Mouse (Mus musculus): Measurements from ENCODE around the gene Olfr1032. TPM values are rescaled to one million over a fixed set of nuclear protein-coding genes. Genes with fewer than 3 reads are reported as not detected.
"Not testable (repeated sequence)": the region's sequence is repeated elsewhere in the genome, so short reads cannot be mapped to it uniquely, and the experiment has no call there.

Gene Olfr1032
- not detected for total RNA-seq (2021)
- long read RNA-seq, experiment 1 = 0 reads
- long read RNA-seq, experiment 2 = 0 reads

GRCm38 (mm10) chr2:86005240-86005639 is at the start of gene Olfr1032:
Gene Olfr1032 (plus strand): TSS chr2:86005540.
- DNase-seq (ENCODE audit: low spot score in 2 of 2) = no peak

- no peak for DNase-seq (ENCODE audit: low spot score in 2 of 2)
These were observed 31.7 kb upstream of the Olfr1032 start, which contains the start of gene Olfr1029 for GRCm38 (mm10) chr2:85973595-85973994. Gene Olfr1029 (plus strand): TSS chr2:85973895.

GRCm38 (mm10) chr2:85978976-85979375 is 26.4 kb upstream of the Olfr1032 start, which contains the start of gene Olfr1030:
Gene Olfr1030 (plus strand): TSS chr2:85979276.
- no peak for DNase-seq (ENCODE audit: low spot score in 2 of 2)

- no peak for DNase-seq (ENCODE audit: low spot score in 2 of 2)
These were observed 15.3 kb upstream of the Olfr1032 start, which contains the start of gene Olfr1031 for GRCm38 (mm10) chr2:85990004-85990403. Gene Olfr1031 (plus strand): TSS chr2:85990304.

- not testable (repeated sequence) for DNase-seq (ENCODE audit: low spot score in 2 of 2)
These were observed 15.1 kb downstream of the Olfr1032 start, which contains the start of gene Olfr1033 for GRCm38 (mm10) chr2:86020406-86020805. Gene Olfr1033 (plus strand): TSS chr2:86020633.

- DNase-seq (ENCODE audit: low spot score in 2 of 2) = not testable (repeated sequence)
These were observed 16.2 kb downstream of the Olfr1032 start for GRCm38 (mm10) chr2:86021518-86021917.

- DNase-seq (ENCODE audit: low spot score in 2 of 2) = no peak
These were observed 40.2 kb downstream of the Olfr1032 start, which contains the start of gene Olfr1034 for GRCm38 (mm10) chr2:86045561-86045960. Gene Olfr1034 (plus strand): TSS chr2:86045861.

- not testable (repeated sequence) for DNase-seq (ENCODE audit: low spot score in 2 of 2)
These were observed 45.4 kb downstream of the Olfr1032 start for GRCm38 (mm10) chr2:86050777-86051176.

Other genes starting within 250 kb of the Olfr1032 start
- gene Olfr1012, start 242.8 kb upstream of the Olfr1032 start, total RNA-seq (2021) = not detected
- gene Olfr1013, start 238.4 kb upstream of the Olfr1032 start, total RNA-seq (2021) = not detected
- gene Olfr1014, start 232.8 kb upstream of the Olfr1032 start, total RNA-seq (2021) = not detected
- not detected for gene Olfr1015, start 223.5 kb upstream of the Olfr1032 start, total RNA-seq (2021)
- gene Olfr1016, start 203.0 kb upstream of the Olfr1032 start, total RNA-seq (2021) = not detected
- gene Olfr1018, start 187.1 kb upstream of the Olfr1032 start, total RNA-seq (2021) = not detected
- not detected for gene Olfr1019, start 160.1 kb upstream of the Olfr1032 start, total RNA-seq (2021)
- not detected for gene Olfr1020, start 158.5 kb upstream of the Olfr1032 start, total RNA-seq (2021)
- not detected for gene Olfr1022, start 136.9 kb upstream of the Olfr1032 start, total RNA-seq (2021)
- gene Olfr1023, start 119.9 kb upstream of the Olfr1032 start, total RNA-seq (2021) = not detected
- gene Olfr1024, start 100.5 kb upstream of the Olfr1032 start, total RNA-seq (2021) = not detected
- gene Olfr1025-ps1, start 90.3 kb upstream of the Olfr1032 start, total RNA-seq (2021) = not detected
- gene Olfr1026, start 84.0 kb upstream of the Olfr1032 start, total RNA-seq (2021) = not detected
- gene Olfr1028, start 55.1 kb upstream of the Olfr1032 start, total RNA-seq (2021) = not detected
- gene Olfr1029, start 31.6 kb upstream of the Olfr1032 start, total RNA-seq (2021) = not detected
- gene Olfr1030, start 26.3 kb upstream of the Olfr1032 start, total RNA-seq (2021) = not detected
- not detected for gene Olfr1031, start 15.2 kb upstream of the Olfr1032 start, total RNA-seq (2021)
- under 1 TPM; 0.08 to 0.10 TPM for gene Olfr1033, start 15.1 kb downstream of the Olfr1032 start, total RNA-seq (2021)
- gene Olfr1034, start 40.3 kb downstream of the Olfr1032 start, total RNA-seq (2021) = not detected
- gene Olfr1036, start 68.5 kb downstream of the Olfr1032 start, total RNA-seq (2021) = not detected
- gene Olfr1037, start 81.8 kb downstream of the Olfr1032 start, total RNA-seq (2021) = not detected
- not detected for gene Olfr1039, start 130.4 kb downstream of the Olfr1032 start, total RNA-seq (2021)
- not detected for gene Olfr1040, start 141.2 kb downstream of the Olfr1032 start, total RNA-seq (2021)
- gene Olfr1042, start 156.3 kb downstream of the Olfr1032 start, total RNA-seq (2021) = not detected
- gene Olfr1043, start 162.0 kb downstream of the Olfr1032 start, total RNA-seq (2021) = not detected
- not detected for gene Olfr1044, start 172.3 kb downstream of the Olfr1032 start, total RNA-seq (2021)
- not detected for gene Olfr52, start 180.1 kb downstream of the Olfr1032 start, total RNA-seq (2021)
- not detected for gene Olfr1045, start 197.5 kb downstream of the Olfr1032 start, total RNA-seq (2021)
- gene Olfr1046, start 213.8 kb downstream of the Olfr1032 start, total RNA-seq (2021) = not detected
- not detected for gene Olfr1047, start 225.9 kb downstream of the Olfr1032 start, total RNA-seq (2021)
- gene Olfr1048, start 234.7 kb downstream of the Olfr1032 start, total RNA-seq (2021) = not detected

Data from gastrocnemius, postnatal 4 days (tissue).